Mouse (Mus musculus): ENCODE measurements around the gene Ptpn14. TPM values are rescaled to one million over a fixed set of nuclear protein-coding genes. Genes with fewer than 3 reads are reported as not detected.

The Ptpn14 gene
- total and polyA plus RNA-seq, 3 experiments = 11.7 to 19.4 (median 17.7) TPM

DNA sequence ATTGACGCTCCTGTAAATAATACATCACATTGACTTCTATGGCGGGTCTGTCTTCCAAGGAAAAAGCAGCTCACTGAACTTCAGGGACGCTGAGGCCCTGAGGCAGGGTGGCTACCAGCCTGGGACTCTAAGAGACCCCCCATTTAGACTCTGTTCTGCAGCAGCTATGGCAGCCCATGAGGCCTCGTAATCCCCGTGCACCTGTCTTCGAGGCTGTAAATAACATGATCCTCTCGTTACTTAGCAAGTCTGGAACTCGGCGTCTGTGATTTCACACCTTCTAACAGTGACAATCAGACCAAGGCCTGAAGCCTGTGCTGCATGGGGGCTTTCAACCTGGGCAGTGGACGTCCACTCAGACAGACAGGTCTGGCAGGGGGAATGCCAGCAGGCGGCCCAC lies 175.1 kb downstream of the Ptpn14 start:
- no peak for DNase-seq

- DNase-seq = peak; percentile 87
These were observed 182.7 kb downstream of the Ptpn14 start for GRCm38 (mm10) chr1:189910685-189911345.

DNA sequence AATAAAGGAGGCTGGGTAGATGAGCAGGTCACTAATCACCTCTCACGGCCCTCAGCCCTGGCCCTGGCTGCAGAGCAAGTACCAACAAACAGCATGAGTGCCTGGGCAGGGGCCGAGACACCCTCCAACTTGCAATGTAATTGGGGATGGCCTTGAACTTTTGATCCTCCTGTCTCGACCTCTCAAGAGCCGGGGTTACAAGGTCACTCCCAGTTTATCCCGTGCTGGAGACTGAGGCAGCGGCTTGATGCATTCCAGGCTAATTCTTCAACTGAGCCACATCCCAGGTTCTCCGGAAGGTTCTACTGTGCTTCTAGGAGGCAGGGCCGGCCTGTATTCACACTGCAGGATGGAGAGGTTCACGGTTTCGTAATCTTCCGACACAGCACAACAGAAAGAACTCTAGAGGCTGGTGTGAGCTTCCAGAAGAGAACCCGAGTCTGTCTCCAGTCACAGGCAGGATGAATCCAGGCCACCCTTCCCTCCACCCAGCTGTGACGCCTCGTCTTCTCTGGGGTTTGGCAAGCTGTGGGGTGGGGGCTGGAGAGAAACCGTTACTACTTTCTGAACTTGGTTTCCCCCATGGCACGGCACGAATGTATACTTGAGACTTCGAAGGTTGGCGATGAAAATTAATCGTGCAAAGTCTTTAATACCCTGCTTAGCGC lies 185.2 kb downstream of the Ptpn14 start:
- DNase-seq = no peak

- DNase-seq = peak; percentile 61
These were observed 188.5 kb downstream of the Ptpn14 start for GRCm38 (mm10) chr1:189916422-189917125.

GRCm38 (mm10) chr1:189917126-189917500 lies 189.0 kb downstream of the Ptpn14 start:
- DNase-seq = no peak

GRCm38 (mm10) chr1:189919756-189920155 lies 191.7 kb downstream of the Ptpn14 start:
- no peak for DNase-seq

DNA sequence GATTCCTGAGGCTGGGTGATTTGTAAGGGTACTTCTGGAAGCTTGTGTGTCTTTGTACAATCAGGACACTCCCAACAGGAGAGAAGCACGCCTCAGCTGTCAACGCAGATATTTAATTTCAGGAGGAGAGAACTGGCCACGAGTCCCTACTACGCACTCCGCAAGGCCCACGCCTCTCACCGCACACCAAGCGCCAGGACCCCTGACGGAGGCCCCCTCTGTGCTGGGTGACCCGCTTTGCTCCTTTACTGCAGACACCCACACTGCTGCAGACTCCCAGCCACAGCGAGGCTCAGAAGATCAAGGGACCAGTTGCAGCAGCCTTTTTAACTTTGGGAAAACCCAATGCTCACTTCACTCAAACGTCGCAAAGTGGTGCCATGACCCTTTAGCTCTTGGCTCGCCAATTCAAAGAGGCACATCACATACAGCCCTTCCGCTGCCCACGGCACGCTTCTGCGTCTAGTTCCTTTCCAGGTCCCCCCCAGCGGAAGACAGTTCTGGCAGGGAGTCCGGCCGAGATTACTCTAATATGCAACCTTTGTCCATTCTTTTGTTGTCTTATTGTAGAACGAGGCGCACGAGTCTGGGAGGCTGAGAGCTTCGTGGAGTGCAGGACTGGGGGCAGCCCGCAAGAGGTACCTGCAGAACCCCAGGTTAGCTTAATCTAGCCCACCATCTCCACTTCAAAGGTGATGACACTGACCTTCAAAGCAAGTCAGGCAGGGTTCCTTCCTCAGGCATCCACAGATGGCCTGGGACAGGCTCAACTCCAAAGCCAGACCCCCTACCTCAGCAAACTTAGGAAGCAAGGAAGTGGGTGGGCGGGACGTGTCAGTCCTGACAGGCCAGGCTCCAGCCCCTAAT lies 192.9 kb downstream of the Ptpn14 start:
- peak; percentile 27 for DNase-seq

- no peak for DNase-seq
These were observed 193.4 kb downstream of the Ptpn14 start for GRCm38 (mm10) chr1:189921568-189921817.

DNA sequence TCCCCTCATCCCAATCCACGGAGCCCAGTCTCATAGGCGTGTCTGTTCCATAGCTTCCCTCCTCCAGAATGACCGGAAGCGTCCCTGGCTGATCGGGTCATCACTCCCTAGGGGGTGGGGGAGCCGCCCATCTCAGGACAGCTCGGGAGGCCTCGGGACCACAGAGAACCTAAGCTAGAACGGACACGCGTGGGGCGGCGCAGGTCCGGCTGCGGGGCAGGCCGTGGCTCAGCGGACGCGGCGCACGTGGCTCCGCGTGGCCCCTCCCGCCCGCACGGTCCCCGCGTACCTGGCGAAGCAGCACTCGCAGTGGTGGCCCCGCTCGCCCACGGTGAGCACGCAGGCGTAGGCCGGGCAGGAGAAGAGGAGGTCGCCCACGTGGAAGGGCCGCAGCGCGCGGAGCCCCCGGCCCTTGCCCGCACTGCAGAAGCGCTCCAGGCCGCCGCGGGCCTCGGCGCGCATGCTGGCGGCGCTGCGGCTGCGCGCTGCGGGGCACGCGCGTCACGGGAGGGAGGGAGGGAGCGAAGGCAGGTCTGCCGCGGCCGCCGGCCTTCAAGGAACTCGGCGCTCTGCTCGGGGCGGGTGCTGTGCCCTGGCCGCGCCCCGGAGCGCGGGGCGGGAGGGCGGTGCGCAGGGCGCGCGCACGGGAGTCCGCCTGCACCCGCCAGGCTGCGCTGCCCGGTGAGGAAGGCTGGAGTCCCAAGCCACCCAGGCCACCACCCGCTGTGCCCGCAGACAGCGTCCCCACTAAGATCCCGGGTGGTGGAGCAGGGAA lies 193.9 kb downstream of the Ptpn14 start, which contains the start of gene Smyd2:
Smyd2 (minus strand) TSS at position 546 of the 775 bp plus-strand sequence.
- peak; percentile 91 for DNase-seq

DNA sequence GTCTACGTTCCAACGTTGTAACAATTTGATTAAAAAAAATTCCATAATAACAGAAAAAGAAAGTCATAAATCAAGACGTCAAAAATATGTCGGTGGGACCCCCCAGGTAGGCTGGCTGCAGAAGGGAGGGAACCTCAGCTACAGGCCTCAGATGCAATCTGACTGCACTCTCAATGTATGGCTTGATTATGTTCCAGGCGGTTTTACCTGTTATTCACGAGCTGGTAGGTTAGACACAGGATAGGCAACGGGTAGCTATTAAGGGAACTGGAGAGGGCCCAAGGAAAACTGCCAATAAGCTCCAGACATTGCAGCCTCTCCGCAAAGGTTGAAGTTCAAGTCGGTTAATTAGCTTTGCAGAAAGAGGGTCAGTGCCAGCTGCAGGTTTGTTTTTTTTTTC lies 194.7 kb downstream of the Ptpn14 start:
- no peak for DNase-seq

DNA sequence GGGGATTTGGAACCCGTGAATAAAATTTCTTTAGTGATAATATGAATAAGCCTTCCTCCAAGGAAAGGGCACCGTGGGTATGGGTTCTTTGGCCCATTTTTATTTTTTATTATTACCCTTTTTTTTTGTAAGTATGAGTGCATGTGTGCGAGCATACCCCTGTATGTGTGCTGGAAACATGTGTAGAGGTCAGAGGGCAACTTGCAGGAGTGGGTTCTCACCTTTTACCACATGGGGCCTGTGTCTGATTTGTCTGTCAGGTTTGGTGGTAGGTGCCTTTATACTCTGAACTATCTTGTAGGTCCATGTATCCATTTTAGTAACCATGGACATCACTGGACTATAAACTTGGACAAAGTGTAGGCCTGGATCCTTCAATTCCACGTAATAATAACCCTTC lies 195.1 kb downstream of the Ptpn14 start:
- no peak for DNase-seq

- DNase-seq = no peak
These were observed 196.0 kb downstream of the Ptpn14 start for GRCm38 (mm10) chr1:189923871-189924568.

GRCm38 (mm10) chr1:189926279-189926678 lies 198.2 kb downstream of the Ptpn14 start:
- DNase-seq = no peak

Other genes with a start within 250 kb of the Ptpn14 start
- 1 to 10 TPM; 2.5 to 3.0 TPM for gene Cenpf, start 40.2 kb upstream of the Ptpn14 start, total RNA-seq (2021)
- gene Cenpf, start 40.2 kb upstream of the Ptpn14 start, polyA plus RNA-seq (2012; rRNA removed) = 0.18 and 0.31 TPM in 2 replicates
- 10 to 100 TPM; 76.9 to 85.2 TPM for gene Smyd2, start 194.1 kb downstream of the Ptpn14 start, total RNA-seq (2021)
- gene Smyd2, start 194.1 kb downstream of the Ptpn14 start, polyA plus RNA-seq (2012; rRNA removed) = 60.6 and 72.5 TPM in 2 replicates

Data from adrenal gland, adult 2 months (tissue).